Mouse (Mus musculus) mature B cell (primary cell): ENCODE measurements at regions not wholly inside any gene's neighbourhood (a gene's known extent, or its start where the extent isn't known, plus 50 kb on each side); places are given as distances from the start of the nearest gene placed in this dataset.

Experiments
- in situ Hi-C: fragments of 300-500 bp; cut with MboI; formaldehyde crosslinking; loops from 2 replicates; pipeline ENCODE4 v1.14.3; 2019

DNA sequence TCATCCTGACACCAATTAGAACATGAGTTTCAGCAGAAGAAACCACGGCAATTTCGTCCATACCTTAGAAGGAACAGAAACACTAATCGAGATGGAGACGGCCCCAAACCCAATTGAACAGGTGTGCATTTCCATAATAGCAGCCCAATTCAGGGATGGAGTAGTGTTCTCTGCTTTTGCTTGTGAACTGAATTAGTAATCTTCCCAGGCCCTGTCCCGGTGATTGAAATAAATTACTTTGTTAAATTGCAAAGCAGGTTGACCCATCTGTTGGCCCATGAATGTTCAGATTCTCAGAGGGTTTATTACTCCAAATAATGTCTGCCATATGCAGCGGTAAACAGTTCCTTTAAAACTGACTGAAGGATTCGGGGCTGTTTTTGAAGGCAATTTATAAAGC lies 388.5 kb upstream of the Nfe2l3 start:
- in situ Hi-C loops: no loop called here

DNA sequence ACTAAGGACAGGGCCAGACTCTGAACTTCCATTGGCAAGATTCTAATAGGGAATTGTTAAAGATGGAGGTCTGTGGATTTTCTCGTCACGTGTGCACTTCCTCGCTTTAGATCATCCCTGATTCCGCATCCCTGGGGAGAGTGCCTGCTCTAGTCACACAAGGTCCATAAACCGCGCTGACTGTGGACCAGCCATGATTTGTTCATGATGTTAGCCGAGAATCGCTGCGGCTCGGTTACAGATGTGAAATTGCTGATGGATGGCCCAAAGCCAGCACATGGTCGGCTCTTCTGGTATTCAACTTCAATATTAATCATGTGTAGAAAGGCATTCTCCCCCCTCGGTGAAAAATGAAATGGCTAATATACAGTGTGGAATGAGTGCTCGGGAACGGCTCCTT lies 387.6 kb upstream of the Nfe2l3 start:
- in situ Hi-C loops: no loop called here

DNA sequence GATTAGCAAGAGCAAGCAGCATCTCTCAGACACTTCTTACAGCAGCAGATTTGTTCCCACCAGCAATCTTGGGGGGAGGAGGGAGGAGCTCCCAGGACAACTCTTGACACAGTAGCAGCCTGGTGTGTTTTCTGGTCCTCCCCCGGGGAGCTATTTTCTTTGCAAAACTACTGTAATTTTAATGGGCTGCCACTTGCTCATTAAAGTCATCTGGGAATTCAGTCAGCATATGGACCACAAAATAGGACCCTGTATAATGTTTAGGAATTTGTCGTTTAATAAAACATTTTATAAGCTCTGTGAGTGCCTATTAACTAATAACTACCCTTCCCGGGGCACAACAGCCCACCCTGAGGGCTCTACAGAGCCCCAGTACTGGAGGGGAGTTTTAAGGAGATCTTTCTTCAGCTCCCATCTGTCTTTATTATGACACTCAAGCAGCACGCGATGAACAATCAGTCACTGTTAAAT lies 380.0 kb upstream of the Nfe2l3 start:
- in situ Hi-C loops: no loop called here

DNA sequence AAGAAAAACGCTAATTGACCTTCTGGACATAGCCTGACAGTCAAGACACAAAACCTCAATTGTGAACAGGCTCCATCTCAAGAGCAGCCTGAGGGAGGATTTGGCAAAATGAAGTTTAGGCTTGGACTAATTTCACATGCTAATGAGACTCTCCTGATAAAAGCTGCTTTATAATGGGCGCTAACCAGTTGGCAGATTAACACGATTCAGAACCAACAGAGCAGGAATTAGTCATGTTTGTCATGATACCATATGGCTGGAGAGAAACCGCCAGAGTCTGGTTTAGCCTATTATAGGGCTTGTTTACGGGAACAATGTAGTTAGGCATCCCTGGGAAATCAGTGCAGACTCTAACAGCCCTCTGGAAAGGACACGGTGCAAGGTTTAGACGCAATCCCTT lies 375.2 kb upstream of the Nfe2l3 start:
- in situ Hi-C loops: no loop called here

DNA sequence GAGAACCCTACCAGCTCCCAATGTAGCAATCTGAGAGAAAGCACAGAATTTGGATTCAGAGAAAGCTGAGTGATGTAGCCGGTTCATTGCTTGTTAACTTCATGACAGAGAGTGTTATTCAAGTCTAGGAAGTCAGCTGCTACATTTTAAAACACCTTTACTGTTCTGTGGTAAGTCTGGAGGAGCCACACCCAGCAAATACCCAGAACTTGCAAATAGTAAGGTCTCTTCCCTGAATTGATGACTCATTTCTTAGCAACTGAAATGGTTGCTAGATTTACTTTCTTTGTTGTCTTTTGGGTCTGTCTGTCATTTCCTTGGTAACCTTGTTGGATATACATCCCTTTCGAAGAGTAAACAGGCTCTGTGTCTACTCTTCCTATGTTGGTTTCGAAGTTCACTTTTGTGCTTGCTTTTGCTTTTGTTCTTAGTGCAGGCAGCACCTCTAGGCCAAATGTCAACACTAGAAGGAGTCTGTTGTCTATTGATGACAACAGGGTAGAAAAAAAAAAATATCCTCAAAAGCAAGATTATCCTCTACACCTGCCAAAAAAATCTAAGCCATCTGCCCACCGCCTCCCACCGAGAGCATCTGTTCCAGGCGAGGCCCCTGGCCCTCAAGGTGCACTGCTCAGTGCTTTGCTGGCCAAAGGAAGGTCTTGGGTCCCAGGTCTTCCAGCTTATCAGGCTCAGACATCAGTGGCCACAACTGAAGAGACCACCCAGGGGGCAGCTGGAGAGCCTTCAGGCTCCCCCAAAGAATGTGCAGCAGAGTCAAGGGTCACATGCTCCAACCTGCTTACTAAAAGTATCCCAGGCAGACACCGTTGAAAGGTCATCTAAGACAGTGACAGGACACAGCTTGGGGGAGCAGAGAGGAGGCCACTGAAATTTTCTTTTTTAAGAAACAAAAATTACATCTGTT lies 372.3 kb upstream of the Nfe2l3 start:
- in situ Hi-C loops: no loop called here

DNA sequence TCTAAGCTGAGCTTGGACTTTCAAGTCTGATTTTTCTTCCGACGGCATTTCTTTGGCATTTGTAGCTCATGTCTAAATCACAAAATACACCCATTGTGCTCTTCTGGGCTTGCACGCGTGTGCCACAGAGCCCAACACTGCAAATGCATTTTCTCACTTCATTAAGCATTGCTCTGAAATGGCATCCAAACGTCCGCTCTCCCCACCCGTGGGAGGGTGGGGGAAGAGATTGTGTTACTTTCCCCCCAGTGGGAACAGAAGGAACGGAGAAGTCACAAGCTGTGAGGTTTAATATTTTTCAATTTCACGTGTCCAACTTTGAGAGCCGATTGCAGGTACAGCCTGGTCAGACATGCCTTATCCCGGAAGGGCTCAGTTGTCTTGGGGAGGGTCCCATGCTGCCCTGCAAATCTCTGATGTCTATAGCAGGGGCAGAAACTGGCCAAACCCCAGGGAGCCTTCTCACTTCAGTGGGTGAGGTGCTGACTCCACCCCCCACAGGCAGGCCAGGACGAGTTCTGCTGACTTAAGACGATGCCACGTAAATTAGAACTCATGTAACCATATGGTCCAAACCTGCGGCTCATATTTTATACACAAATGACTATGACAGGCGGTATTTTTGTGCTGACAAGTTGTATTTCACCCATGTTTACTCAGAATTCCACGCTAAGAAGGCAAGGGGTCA lies 371.5 kb upstream of the Nfe2l3 start:
- in situ Hi-C loops: no loop called here

DNA sequence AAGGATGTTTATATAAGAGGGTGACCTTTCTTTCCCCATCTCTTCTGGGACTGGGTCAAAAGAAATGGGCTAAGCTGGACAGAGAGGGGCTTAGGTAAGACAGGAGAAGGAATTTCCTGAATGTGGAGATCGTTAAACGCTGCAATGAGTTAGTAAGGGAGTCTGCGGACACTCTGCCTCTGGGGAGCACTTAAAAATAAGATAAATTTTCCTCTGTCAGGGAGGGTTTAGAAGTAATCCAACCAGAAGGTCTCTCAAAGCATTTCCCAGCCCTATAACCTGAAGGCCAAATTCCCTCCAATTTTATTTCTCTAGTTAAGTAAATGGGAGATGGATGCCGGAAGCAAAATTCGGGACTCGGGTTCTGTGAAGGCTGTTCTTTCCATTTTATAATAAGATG lies 367.3 kb upstream of the Nfe2l3 start:
- in situ Hi-C loops: no loop called here

DNA sequence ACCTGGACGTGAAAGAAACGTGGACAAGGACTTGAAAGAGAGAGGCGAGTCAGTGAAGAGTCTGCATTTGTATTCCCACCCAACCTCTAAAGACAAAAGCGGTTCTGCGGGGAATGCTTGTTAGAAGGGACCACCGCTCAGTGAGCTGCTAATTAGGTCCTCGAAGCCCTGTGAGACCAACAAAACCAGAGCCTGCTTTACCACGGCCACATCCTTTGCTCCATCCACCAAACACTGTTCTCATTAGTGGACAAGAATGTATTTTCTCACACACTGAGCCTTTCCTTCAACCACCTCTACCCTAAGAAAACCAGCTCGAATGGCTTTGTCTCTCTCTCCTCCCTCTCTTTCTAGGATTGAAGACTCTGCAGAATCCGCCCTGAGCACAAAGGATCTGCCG lies 365.1 kb upstream of the Nfe2l3 start:
- in situ Hi-C loops: no loop called here

DNA sequence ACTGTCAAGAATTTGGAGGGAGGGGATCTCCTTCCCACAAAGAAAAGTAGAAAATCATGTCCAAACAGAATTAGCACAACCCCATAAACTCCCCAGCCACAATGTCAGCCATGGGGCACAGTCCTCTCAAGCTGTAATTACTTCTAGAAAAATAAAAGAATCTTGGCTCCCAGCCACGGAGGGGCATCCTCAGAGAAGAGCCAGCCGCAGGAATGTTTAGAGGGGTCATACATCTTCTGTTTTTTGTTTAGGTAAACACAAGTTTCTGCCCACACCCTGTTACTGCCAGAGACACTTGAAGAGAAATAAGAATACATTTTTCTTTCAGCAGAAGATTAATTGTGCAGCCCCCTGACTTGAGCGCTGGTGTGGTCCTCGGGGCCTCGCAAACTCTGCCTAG lies 362.5 kb upstream of the Nfe2l3 start:
- in situ Hi-C loops: no loop called here

DNA sequence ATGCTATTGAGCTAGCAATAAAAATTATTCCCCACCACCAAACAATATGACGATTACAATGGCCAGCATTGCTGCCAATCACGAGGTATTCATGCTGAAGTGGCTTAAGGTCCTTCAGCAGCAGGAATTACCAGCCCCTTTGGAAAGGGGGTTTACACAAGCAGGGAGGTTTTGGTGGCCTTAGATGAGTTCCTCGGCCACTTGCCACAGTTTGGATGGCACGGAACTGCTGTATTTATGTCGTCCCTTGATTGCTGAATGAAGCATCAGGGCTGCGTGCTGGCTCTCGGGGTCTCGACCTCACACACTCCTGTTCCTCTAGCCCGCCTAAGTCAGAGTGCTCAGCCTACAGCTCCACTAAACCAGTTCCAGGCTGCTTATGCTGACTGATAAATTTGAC lies 361.2 kb upstream of the Nfe2l3 start:
- in situ Hi-C loops: no loop called here

DNA sequence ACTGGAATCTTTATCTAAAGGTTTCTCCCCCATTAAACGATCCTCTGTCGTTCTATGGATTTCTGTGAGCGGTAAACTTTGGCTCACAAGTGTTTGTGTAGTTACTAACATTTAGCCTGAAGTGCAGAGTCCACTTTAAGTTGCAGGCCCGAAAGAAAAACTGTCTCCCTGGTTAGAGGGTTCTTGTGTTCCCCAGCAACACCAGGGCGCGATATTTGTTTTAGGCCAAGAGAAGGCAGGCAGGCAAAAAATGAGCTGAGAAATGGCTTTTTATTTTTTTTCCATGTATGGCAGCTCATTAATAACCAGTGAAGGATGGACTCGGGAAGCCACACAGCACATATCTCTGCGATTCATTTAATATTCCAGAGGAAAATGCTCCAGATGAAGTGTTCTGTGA lies 357.4 kb upstream of the Nfe2l3 start:
- in situ Hi-C loops: no loop called here

DNA sequence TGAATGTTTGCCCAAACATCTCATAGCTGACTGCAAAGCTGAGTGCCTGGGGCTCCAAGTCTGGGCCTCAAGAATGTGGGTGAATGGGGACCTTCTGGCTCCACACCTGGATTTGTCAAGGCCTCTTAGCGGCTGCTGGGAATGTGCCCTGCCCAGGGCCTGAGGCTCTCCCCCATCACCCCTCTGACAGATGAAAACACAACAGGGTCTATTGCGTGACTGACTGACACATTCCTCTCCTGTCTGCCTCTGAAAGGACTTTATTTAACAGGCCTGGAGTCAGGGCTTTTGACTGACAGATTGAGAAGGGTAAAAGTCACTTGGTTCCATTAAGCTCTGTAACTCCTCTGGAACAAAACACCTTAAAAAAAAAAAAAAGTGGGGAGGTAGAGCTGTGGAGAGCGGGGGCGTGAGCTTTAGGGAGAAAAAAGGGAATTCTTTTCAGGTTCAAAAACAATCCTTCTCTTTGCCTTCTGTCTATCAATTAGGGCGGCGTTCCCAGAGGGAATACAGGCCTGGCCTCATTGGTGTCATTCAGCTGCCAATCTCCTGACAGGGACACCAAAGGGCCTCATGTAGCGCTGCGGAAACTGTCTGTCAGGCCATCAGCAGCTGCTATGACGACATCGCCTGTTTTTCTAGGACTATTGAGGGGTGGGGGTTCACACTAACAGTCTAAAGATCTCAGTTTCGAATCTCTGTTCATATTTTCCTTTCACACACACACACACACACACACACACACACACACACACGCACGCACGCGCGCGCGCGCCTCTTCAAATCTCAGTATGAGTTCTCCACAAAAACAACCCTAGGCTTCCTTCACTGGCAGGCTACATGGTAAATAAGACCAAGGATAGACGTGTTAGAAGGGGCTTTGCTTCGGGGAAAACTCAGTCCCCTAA lies 355.4 kb upstream of the Nfe2l3 start:
- in situ Hi-C loops: no loop called here

DNA sequence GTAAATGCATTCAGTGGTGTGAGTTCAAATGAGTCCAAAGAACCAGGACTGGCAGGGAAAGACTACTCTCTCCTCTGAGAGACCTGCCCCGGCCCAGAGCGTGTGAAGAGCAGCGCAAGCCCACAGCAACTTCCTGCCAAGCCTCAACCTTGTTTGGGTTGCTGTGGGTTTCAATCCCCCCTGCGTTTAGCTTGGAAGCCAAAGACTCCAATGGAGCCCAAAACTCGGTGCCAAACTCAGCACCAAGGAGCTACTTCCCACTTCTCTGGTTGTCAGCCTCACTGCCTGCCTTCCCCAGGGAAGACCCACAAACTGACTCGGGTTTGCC lies 354.7 kb upstream of the Nfe2l3 start:
- in situ Hi-C loops: no loop called here

DNA sequence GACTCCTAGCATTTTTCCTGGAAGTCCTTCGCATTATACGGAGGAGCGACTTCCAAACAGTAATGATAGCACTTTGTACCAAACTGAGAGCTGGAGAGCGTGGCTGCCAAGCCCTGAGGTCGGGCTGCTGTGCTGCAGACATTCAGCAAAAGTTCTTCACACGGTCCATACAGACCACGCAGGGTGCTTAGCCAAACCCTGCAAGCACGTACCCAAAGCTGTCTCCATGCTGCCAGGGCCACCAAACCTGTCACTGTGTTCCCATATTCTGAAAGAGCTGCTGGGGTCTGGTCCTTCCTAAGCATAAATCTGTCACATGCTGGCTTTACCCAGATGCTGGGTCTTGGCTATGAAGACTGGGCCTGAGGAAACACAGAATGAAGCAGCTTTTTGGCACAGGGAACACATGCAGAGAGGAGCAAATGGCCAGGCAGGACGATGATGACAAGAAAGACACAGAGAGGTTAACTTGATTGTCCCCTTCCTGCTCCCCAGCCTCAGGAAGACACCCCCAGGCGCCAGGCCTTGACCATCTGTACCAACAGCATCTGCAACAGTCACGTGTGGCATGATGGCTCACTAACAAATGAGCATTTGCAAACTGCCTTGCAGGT lies 354.0 kb upstream of the Nfe2l3 start:
- in situ Hi-C loops: no loop called here

DNA sequence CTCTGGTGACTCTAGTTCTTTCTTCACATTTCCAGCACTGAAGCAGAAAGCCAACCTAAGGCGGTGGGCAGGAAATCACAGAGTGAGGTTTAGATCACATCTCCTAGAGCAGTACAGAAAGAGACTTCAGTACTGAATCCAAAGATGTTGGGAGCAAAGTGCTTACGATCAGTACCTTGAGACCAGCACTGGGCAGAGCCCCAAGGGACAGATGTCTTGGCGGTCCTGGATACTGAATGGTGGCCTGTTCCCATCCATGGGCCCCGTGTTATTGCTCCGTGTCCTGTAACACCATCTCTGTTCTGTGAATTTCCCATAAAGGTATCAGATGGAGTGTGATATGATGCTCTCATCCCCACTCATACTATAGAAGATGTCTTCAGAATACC lies 353.5 kb upstream of the Nfe2l3 start:
- in situ Hi-C loops: no loop called here

DNA sequence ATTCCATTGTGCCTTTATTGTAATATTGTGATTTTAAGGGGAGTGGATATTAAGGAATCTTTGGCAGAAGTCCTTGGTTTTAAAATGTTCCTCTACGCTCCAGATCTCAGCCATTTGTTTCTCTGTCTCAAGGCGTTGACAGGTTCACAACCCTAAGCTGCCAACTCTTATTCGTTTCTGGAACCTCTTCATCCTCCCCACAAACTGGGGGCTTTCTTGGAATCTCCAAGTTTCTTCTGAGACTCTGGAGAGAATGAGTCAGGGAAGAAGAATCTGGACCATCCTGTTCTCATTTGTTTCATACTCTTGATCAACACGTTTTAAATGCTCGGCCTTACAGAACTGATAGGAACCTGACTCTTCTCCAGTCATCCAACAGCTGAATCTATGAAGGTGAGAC lies 351.4 kb upstream of the Nfe2l3 start:
- in situ Hi-C loops: no loop called here

DNA sequence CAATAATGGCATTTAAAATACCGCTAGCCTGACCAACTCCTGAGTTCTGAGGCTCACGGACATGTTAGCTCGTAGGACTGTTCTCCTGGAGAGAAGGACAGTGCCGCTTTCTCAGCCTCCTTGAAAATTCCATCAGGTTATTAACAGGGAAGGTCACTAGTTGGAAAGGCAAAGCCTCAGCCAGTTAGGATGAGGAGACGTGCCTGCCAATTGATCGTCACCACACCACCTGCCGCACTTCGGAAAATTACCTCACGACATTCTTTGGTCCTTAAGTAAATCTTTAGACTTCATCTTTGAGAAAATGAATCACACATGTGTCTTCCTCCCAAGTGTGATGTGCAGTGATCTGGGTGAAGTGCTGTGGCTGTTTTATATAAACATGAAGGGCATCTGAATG lies 347.8 kb upstream of the Nfe2l3 start:
- in situ Hi-C loops: no loop called here

DNA sequence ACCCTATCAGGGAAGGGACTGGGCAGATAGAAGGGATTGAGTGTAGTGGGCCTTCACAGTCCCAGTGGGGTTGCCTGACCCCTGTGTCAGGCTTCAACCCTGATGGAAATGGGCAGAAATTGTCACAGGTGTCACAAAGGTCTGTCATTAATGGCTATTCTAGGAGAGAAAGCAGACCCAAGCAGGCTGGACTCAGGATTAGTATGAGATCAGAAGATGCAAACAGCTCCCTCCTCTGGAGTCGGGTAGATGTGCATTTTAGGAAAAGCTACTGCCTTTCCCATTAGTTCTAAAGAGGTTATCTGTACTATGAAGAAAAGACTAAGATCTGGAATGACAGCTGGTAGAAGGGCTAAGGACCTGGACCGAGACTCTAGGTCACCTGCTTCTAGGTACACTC lies 346.9 kb upstream of the Nfe2l3 start:
- in situ Hi-C loops: no loop called here

DNA sequence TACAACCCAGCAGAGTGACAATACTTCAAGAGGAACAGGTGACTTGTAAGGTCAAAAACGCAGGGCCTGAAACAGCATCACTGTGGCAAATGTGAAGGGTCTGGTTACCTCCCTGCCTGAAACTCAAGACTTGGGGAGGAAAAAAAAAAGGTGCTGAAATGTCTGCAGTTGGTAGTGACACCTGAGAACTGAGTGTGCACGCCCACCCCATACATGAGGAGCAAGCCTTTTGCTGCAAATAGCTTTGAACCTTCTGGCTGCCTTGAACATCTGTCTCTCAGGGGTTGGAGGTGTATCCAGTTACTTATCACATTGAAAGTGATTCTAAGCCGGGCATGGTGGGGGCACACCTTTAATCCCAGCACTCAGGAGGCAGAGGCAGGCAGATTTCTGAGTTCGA lies 346.1 kb upstream of the Nfe2l3 start:
- in situ Hi-C loops: no loop called here

DNA sequence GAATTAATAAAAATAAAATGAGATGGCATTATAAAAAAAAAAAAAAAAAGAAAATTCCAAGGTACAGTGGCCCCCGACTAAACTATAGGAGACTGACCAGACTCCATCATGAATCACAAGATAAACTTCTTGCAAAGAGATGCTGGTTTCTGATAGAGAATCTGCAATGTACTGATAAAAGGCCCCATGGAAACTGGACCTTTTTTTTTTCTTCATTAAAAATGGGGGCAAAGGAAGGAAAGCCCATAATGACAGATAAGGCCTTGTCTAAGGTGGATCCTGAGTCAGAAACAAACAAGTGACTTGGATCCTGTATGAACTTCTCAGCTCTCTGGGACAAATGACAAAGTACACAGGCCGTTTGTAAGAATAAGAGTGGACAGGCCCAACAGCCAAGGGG lies 344.7 kb upstream of the Nfe2l3 start:
- in situ Hi-C loops: no loop called here

DNA sequence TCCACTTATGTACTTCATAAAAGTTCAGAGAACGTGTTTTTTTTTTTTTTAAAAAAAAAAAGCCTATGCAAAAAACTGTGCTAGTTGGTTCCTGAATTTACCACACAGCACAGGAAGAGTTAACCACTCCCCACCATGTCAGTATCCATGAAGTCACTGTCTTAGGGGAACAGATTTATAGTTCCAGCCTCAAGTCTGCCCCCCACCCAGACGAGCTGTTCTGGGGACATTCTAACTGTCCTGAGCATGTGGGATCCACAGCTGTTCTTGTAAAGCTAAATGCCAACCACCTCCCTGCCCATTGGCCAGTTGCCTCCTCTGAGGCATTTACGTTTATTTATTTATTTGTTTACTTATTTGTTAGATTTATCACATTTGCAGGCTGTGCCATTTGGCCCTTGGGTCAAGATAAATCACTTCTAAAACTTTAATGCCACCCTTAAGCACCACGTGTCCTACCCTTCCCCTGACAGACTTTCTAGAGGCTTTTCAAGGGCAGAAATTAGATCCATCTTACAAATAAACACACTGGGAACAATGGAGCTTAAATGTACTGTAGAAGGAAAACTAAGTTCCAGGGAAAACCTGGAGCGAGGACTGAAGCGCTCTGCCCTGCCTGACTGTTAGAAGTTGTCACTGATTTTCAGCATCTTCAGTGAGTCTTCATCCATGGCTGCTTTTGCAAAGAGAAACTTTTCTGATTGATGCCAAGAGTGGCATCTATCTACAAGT lies 343.7 kb upstream of the Nfe2l3 start:
- in situ Hi-C loops: no loop called here
